Mouse (Mus musculus): Measurements from ENCODE around the gene Wdr82. TPM values are rescaled to one million over a fixed set of nuclear protein-coding genes. Genes with fewer than 3 reads are reported as not detected.

The Wdr82 gene
- 84.2 TPM for polyA plus RNA-seq (2014; fragmentation: Illumina TruSeq; extraction: RNeasy Lipid Tissue Mini Kit (QIAGEN cat#74804); ENCODE audit: low read depth, low replicate concordance)

GRCm38 (mm10) chr9:106170556-106171345 lies at the start of gene Wdr82:
TSS of gene Wdr82 (plus strand) at chr9:106170928.

GRCm38 (mm10) chr9:106158037-106158491 lies 12.7 kb upstream of the Wdr82 start, which contains the start of gene Glyctk:
TSS of gene Glyctk (minus strand) at chr9:106158138.

GRCm38 (mm10) chr9:106199535-106200272 lies 29.0 kb downstream of the Wdr82 start, which contains the start of gene Ppm1m:
TSS of gene Ppm1m (minus strand) at chr9:106199746.

DNA sequence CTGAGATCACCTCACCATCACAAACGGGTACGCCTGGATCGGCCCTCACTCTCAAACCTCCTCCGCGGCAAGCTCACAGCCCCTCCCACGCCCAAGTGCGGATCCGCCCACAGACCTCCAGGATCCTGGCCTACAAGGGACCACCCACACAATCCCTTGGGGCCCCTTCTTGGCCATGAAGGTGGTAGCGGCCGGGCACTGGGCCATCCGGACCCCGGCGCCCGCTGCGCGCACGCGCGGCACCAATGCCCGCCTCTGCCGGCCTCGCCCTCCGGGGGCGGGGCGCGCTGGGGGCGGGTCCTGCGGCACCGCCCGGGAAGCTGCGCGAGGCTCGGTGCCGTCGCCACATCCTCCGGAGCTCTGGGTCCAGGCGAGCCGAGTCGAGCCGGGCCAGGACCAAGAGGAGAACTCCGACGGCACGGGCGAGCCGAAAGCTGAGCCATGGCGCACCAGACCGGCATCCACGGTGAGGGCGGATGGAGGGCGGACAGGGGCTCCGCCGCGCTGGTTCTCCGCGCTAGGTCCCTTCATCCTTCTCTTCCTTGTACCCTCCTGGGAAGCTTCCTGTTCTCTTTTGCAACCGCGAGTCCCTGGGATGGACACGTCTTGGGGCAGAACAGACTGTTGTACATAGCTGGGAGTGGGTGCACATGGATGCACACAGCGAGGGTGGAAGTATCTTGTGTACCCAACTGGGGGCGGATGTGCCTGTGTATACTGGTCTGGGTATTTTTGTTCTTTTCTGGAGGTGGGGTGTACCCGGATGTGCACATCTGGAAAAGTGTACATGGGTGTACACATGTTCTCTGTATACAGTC lies 32.3 kb downstream of the Wdr82 start, which contains the start of gene Twf2:
Gene Twf2 (plus strand): TSS at position 290 of the 818 bp plus-strand sequence.

DNA sequence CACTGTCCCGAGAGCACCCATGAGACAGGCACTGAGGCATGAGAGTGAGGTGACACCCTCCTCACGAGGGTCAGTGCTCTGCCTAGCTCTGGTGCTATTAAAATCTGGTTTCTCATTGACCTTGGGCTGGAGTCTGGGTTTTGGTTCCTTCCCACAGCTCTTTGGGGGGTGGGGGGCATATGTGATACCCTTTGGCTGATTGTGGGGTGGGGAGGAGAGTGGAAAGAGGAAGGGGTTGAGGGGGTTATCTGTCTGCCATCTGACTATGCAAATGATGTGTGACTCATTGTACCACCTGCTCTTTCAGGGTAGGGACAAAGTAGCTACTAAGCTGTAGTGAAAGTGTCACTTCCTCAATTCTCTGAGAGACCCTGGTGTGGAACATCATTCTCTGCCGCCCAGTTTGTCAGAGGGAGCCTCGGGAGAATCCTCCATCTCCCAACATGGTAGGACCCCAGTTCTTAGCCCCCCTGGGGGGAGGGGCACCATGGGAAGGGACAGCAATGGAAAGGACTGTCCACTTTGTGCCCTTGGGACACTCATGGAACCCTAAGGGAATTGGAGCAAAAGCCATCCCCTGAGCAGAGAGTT lies 51.6 kb downstream of the Wdr82 start, which contains the start of gene Tlr9:
Gene Tlr9 (plus strand): TSS at position 338 of the 591 bp plus-strand sequence.

Other genes starting within 250 kb of the Wdr82 start
- gene Col6a5, start 210.3 kb upstream of the Wdr82 start, polyA plus RNA-seq (2014; fragmentation: Illumina TruSeq; extraction: RNeasy Lipid Tissue Mini Kit (QIAGEN cat#74804); ENCODE audit: low read depth, low replicate concordance) = 2.2 TPM
- 3.6 TPM for gene Col6a4, start 74.1 kb upstream of the Wdr82 start, polyA plus RNA-seq (2014; fragmentation: Illumina TruSeq; extraction: RNeasy Lipid Tissue Mini Kit (QIAGEN cat#74804); ENCODE audit: low read depth, low replicate concordance)
- gene Glyctk, start 12.8 kb upstream of the Wdr82 start, polyA plus RNA-seq (2014; fragmentation: Illumina TruSeq; extraction: RNeasy Lipid Tissue Mini Kit (QIAGEN cat#74804); ENCODE audit: low read depth, low replicate concordance) = 0.13 TPM
- 2.3 TPM for gene Ppm1m, start 28.8 kb downstream of the Wdr82 start, polyA plus RNA-seq (2014; fragmentation: Illumina TruSeq; extraction: RNeasy Lipid Tissue Mini Kit (QIAGEN cat#74804); ENCODE audit: low read depth, low replicate concordance)
- gene Twf2, start 32.2 kb downstream of the Wdr82 start, polyA plus RNA-seq (2014; fragmentation: Illumina TruSeq; extraction: RNeasy Lipid Tissue Mini Kit (QIAGEN cat#74804); ENCODE audit: low read depth, low replicate concordance) = not detected
- not detected for gene Tlr9, start 51.7 kb downstream of the Wdr82 start, polyA plus RNA-seq (2014; fragmentation: Illumina TruSeq; extraction: RNeasy Lipid Tissue Mini Kit (QIAGEN cat#74804); ENCODE audit: low read depth, low replicate concordance)
- 41.9 TPM for gene Alas1, start 77.7 kb downstream of the Wdr82 start, polyA plus RNA-seq (2014; fragmentation: Illumina TruSeq; extraction: RNeasy Lipid Tissue Mini Kit (QIAGEN cat#74804); ENCODE audit: low read depth, low replicate concordance)
- gene Poc1a, start 110.1 kb downstream of the Wdr82 start, polyA plus RNA-seq (2014; fragmentation: Illumina TruSeq; extraction: RNeasy Lipid Tissue Mini Kit (QIAGEN cat#74804); ENCODE audit: low read depth, low replicate concordance) = 2.1 TPM
- gene Dusp7, start 197.7 kb downstream of the Wdr82 start, polyA plus RNA-seq (2014; fragmentation: Illumina TruSeq; extraction: RNeasy Lipid Tissue Mini Kit (QIAGEN cat#74804); ENCODE audit: low read depth, low replicate concordance) = 15.3 TPM